Mouse (Mus musculus): Measurements from ENCODE around the gene Focad. TPM values are rescaled to one million over a fixed set of nuclear protein-coding genes. Genes with fewer than 3 reads are reported as not detected.
A peak's percentile ranks its signal among the peaks of the same experiment; 100 is the strongest.

Gene Focad
- polyA plus RNA-seq, 1 experiment = 4.7 TPM

DNA sequence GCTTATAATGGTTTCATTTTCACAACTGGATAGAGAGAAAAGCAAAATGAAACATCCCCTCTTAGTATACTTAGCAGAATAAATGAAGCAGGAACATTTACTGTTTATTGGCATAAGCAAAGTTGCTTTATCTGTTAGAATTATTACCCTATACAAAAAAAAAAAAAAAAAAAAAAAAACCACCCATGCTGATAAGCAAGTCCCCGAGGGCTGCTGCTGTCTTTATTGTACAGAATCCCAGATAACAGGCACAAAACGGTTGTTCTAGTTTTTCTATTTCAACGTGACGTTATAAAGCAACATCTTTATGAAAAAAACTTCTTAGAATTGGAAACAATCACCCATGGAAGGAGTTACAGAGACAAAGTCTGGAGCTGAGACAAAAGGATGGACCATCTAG is 12.0 kb upstream of the Focad start:
- WGBS = 79% methylated on average over 4 of the region's 4 CpGs
- no peak for DNase-seq (ENCODE audit: low read depth in 1 of 2, low spot score in 2 of 2)
- TF ChIP-seq CTCF (IDR thresholded peaks at IDR 0.05; ENCODE audit: extremely low read depth, insufficient read depth, insufficient read length, insufficient replicate concordance) = no peak
- TF ChIP-seq POLR2A (IDR thresholded peaks at IDR 0.05; ENCODE audit: low read depth, low read length) = no peak
- no peaks in the 10 kb centered on the region for H3K36me3 ChIP-seq (ENCODE audit: control insufficient read depth, insufficient read depth, low read length)
- H3K4me1 ChIP-seq (ENCODE audit: control insufficient read depth, insufficient read depth, insufficient read length) = no peaks in the 10 kb centered on the region
- no peak overlapping the region for H3K27ac ChIP-seq (ENCODE audit: insufficient read depth, low read length)
- no peak overlapping the region for H3K4me3 ChIP-seq (ENCODE audit: extremely low read depth, insufficient read depth, insufficient read length)
- H3K27me3 ChIP-seq (ENCODE audit: control insufficient read depth, insufficient read depth, low read length) = no peaks in the 10 kb centered on the region

DNA sequence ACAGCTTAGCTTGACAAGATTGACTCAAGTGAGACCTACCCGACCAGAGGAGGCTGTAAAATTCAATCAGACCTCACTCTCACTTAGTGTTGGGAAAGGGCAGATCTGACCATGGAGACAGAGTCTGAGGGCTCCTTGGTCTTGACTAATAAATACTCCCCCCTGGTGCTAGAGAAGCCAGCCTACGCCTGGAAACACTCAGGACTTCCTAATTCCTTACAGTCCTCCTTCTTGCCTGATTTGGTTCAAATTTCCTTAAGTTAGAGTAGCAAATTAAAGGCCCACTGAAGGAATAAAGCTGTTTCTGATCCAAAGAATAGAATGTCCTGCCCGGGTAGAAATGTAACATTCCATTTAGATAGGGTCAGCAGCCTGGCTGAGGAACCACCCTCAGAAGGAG is 10.6 kb upstream of the Focad start:
- TF ChIP-seq CTCF (IDR thresholded peaks at IDR 0.05; ENCODE audit: extremely low read depth, insufficient read depth, insufficient read length, insufficient replicate concordance) = no peak
- TF ChIP-seq POLR2A (IDR thresholded peaks at IDR 0.05; ENCODE audit: low read depth, low read length) = no peak
- Histone ChIP-seq H3K27ac (ENCODE audit: insufficient read depth, low read length) (no peak overlapping the region), H3K4me1 (ENCODE audit: control insufficient read depth, insufficient read depth, insufficient read length) (no peaks in the 10 kb centered on the region), H3K27me3 (ENCODE audit: control insufficient read depth, insufficient read depth, low read length) (no peaks in the 10 kb centered on the region), H3K36me3 (ENCODE audit: control insufficient read depth, insufficient read depth, low read length) (no peaks in the 10 kb centered on the region), H3K4me3 (ENCODE audit: extremely low read depth, insufficient read depth, insufficient read length) (no peak overlapping the region)
- DNase-seq (ENCODE audit: low read depth in 1 of 2, low spot score in 2 of 2) = no peak
- 75% methylated on average over 3 of the region's 3 CpGs for WGBS

DNA sequence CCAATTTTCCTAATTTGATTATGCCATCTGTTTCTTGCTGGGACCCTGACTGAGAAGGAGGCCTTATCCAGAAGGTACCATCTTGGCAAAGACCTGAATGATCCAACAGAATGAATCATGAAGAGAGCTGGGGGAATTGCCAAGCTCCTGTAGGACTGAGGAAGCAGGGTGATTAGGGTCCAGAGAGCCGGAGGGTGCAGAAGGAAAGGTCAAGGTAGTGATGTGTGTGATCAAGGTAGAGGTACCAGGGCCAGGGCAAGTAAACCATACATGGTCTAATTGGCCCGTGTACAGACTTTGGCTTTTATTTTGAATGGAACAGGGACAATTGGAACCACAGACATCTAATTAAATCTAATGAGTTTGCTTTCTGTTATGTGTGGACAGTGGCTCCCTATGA is 4.1 kb upstream of the Focad start:
- TF ChIP-seq POLR2A (IDR thresholded peaks at IDR 0.05; ENCODE audit: low read depth, low read length) (no peak), CTCF (IDR thresholded peaks at IDR 0.05; ENCODE audit: extremely low read depth, insufficient read depth, insufficient read length, insufficient replicate concordance) (no peak)

DNA sequence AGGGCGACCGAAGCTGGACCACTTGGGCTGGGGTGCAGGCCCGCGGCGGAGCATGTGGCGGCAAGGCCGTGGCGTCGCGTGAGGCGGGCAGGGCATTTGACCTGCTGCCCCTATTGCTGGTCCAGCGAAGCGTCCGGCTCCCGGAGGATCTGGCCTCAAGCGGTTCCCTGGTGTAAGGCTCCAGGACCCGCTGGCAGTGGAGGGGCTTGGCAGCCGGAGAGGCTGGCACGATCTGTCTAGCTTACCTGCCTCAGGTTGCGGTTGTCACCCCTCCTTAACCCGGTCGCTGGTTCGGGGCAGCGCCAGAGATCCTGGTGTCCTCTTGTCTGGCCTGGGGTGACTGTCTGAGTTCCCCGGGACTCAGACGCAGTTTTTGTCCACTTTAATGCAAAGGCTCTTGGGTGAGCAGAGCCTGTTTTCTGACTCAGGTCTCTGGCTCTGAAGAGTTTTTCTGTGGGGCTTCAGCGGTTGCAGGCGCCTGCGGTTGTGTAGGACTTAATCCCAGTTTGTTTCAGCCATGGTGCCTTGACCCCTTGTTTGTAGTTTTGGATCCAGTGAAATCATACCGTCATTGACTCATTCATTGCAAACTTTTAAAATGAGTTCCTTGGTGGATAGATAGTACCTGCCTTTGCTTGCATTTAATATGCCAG is 465 bp downstream of the Focad start:
- H3K27ac ChIP-seq (ENCODE audit: insufficient read depth, low read length) = no peak overlapping the region

More for the DNA sequence above, 4.1 kb upstream of the Focad start:
- H3K27ac ChIP-seq (ENCODE audit: insufficient read depth, low read length) = no peak overlapping the region
- no peak overlapping the region for H3K4me3 ChIP-seq (ENCODE audit: extremely low read depth, insufficient read depth, insufficient read length)
- no peak for DNase-seq (ENCODE audit: low read depth in 1 of 2, low spot score in 2 of 2)
- 86% methylated on average over 2 of the region's 2 CpGs for WGBS
- no peaks in the 10 kb centered on the region for H3K4me1 ChIP-seq (ENCODE audit: control insufficient read depth, insufficient read depth, insufficient read length)
- no peaks in the 10 kb centered on the region for H3K27me3 ChIP-seq (ENCODE audit: control insufficient read depth, insufficient read depth, low read length)
- H3K36me3 ChIP-seq (ENCODE audit: control insufficient read depth, insufficient read depth, low read length) = no peaks in the 10 kb centered on the region

DNA sequence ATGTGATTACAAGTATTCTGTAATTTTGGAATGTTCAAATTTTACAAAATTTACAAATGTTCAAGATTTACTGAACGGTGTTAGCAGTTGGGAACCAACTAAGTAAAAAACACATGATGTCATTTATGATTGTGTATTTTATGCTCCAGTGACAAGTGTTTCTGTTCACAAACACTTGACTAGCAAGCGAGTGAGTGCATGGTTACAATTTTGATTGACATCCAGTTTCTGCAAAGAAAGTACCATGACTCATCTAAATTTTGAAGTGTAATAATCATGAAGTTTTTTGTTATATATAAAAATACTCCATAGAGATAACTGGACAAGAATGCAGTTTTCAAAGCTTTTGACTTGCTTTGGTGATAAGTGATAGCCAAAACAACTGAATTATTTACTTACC is 1.3 kb downstream of the Focad start:
- H3K4me1 ChIP-seq (ENCODE audit: control insufficient read depth, insufficient read depth, insufficient read length) = no peaks in the 10 kb centered on the region
- H3K27ac ChIP-seq (ENCODE audit: insufficient read depth, low read length) = no peak overlapping the region
- no peak for TF ChIP-seq POLR2A (IDR thresholded peaks at IDR 0.05; ENCODE audit: low read depth, low read length)
- no peak for TF ChIP-seq CTCF (IDR thresholded peaks at IDR 0.05; ENCODE audit: extremely low read depth, insufficient read depth, insufficient read length, insufficient replicate concordance)
- WGBS = 83% methylated on average over 2 of the region's 2 CpGs
- no peak overlapping the region for H3K4me3 ChIP-seq (ENCODE audit: extremely low read depth, insufficient read depth, insufficient read length)
- no peak for DNase-seq (ENCODE audit: low read depth in 1 of 2, low spot score in 2 of 2)
- H3K36me3 ChIP-seq (ENCODE audit: control insufficient read depth, insufficient read depth, low read length) = no peaks in the 10 kb centered on the region
- no peaks in the 10 kb centered on the region for H3K27me3 ChIP-seq (ENCODE audit: control insufficient read depth, insufficient read depth, low read length)

More for the DNA sequence above, 465 bp downstream of the Focad start:
- TF ChIP-seq POLR2A (IDR thresholded peaks at IDR 0.05; ENCODE audit: low read depth, low read length) (no peak), CTCF (IDR thresholded peaks at IDR 0.05; ENCODE audit: extremely low read depth, insufficient read depth, insufficient read length, insufficient replicate concordance) (no peak)
- DNase-seq (ENCODE audit: low read depth in 1 of 2, low spot score in 2 of 2) = no peak
- Histone ChIP-seq H3K4me1 (ENCODE audit: control insufficient read depth, insufficient read depth, insufficient read length) (no peaks in the 10 kb centered on the region), H3K27me3 (ENCODE audit: control insufficient read depth, insufficient read depth, low read length) (no peaks in the 10 kb centered on the region), H3K36me3 (ENCODE audit: control insufficient read depth, insufficient read depth, low read length) (no peaks in the 10 kb centered on the region), H3K4me3 (ENCODE audit: extremely low read depth, insufficient read depth, insufficient read length) (peak overlapping the region; percentile 75)
- 2% methylated on average over 30 of the region's 30 CpGs for WGBS

DNA sequence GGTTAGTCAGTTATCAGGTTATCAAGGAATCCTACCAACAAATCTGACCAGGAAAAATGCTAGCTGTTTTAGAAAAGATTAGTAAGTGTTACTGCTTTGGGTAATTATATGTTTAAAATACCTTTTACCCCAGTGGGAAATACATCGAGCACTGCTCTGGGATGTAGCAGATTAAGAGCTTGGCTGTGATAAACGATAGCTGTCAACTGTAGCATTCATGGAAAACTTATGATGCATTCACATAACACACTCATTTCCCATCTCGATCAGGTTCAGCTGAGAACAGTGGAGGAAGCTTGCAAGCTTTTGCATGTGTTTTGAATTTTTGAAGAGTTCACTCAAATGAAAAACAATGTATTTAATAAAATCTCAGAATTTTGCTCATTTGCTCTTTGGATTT is 14.2 kb downstream of the Focad start:
- H3K27ac ChIP-seq (ENCODE audit: insufficient read depth, low read length) = no peak overlapping the region
- H3K27me3 ChIP-seq (ENCODE audit: control insufficient read depth, insufficient read depth, low read length) = no peaks in the 10 kb centered on the region
- no peaks in the 10 kb centered on the region for H3K36me3 ChIP-seq (ENCODE audit: control insufficient read depth, insufficient read depth, low read length)
- no peak for TF ChIP-seq POLR2A (IDR thresholded peaks at IDR 0.05; ENCODE audit: low read depth, low read length)
- TF ChIP-seq CTCF (IDR thresholded peaks at IDR 0.05; ENCODE audit: extremely low read depth, insufficient read depth, insufficient read length, insufficient replicate concordance) = no peak
- H3K4me3 ChIP-seq (ENCODE audit: extremely low read depth, insufficient read depth, insufficient read length) = no peak overlapping the region
- no peak for DNase-seq (ENCODE audit: low read depth in 1 of 2, low spot score in 2 of 2)
- 84% methylated on average over 3 of the region's 3 CpGs for WGBS
- H3K4me1 ChIP-seq (ENCODE audit: control insufficient read depth, insufficient read depth, insufficient read length) = no peaks in the 10 kb centered on the region

DNA sequence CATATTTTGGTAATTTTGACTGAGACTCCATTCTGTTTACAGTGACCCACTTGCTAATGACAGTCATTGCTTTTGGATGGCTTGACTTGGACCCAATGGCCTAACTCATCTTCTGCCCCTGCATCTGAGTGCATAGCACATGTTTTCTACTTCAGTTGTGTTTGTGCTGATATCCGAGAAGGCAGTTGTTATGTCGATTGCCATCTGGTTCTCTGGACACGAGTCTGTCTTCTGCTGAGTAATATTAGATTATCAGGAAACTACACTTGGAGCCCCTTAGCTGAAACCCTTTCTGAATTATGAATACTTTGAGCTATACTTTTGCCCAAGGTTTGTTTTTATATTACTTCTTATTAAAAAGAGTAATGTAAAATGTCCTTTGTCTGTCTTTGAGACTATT is 22.9 kb downstream of the Focad start:
- 86% methylated on average over 3 of the region's 3 CpGs for WGBS
- TF ChIP-seq POLR2A (IDR thresholded peaks at IDR 0.05; ENCODE audit: low read depth, low read length) (no peak), CTCF (IDR thresholded peaks at IDR 0.05; ENCODE audit: extremely low read depth, insufficient read depth, insufficient read length, insufficient replicate concordance) (no peak)
- Histone ChIP-seq H3K36me3 (ENCODE audit: control insufficient read depth, insufficient read depth, low read length) (no peaks in the 10 kb centered on the region), H3K27ac (ENCODE audit: insufficient read depth, low read length) (no peak overlapping the region), H3K4me1 (ENCODE audit: control insufficient read depth, insufficient read depth, insufficient read length) (0 out of 2 replicates have a peak, but pooled peaks cover 3% of the 10 kb centered on the region), H3K27me3 (ENCODE audit: control insufficient read depth, insufficient read depth, low read length) (no peaks in the 10 kb centered on the region), H3K4me3 (ENCODE audit: extremely low read depth, insufficient read depth, insufficient read length) (no peak overlapping the region)
- DNase-seq (ENCODE audit: low read depth in 1 of 2, low spot score in 2 of 2) = no peak

Data from spleen, adult 2 months (tissue).